Mouse (Mus musculus): ENCODE data around the gene Jmjd1c.

The Jmjd1c gene

GRCm38 (mm10) chr10:67095798-67096620, at the start of gene Jmjd1c:
Gene Jmjd1c (plus strand): TSS chr10:67096125.
- DNase-seq (ENCODE audit: low read depth, low spot score): peak; percentile 92

GRCm38 (mm10) chr10:67047712-67048645, 47.9 kb upstream of the Jmjd1c start:
- no peak for DNase-seq (ENCODE audit: low read depth, low spot score)

DNA sequence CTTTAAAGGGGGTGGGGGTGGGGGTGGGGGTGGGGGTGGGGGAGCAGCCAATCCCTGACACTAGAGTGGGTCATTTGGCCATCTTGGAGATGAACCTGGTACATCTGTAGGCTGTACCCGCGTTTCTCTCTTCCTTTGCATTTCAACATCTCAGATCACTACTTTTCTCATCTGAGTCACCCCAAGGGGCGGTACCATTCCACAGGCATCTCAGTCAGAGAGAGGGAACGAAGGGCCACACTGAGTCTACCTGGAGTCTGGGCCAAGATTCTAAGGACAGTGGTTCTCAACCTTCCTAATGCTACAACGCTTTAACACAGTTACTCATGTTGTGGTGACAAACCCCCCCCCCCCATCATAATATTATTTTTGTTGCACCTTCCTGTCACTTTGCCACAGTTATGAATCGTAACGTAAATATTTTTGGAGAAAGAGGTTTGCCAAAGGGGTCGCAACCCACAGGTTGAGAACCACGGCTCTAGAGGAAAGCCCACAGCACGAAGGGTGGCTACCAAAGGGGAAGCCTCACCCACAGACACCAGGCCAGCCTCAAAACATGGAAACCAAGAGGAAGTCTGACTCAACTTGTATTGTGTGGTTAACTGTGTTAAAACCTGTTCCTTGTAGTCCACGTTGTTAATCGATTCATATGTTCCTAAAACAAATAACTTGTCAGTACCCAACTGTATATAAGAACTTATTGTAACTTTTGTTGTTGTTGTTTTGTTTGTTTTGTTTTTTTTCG, 46.9 kb upstream of the Jmjd1c start:
- DNase-seq (ENCODE audit: low read depth, low spot score): no peak

GRCm38 (mm10) chr10:67049621-67050020, 46.3 kb upstream of the Jmjd1c start:
- no peak for DNase-seq (ENCODE audit: low read depth, low spot score)

GRCm38 (mm10) chr10:67050766-67051165, 45.2 kb upstream of the Jmjd1c start:
- no peak for DNase-seq (ENCODE audit: low read depth, low spot score)

DNA sequence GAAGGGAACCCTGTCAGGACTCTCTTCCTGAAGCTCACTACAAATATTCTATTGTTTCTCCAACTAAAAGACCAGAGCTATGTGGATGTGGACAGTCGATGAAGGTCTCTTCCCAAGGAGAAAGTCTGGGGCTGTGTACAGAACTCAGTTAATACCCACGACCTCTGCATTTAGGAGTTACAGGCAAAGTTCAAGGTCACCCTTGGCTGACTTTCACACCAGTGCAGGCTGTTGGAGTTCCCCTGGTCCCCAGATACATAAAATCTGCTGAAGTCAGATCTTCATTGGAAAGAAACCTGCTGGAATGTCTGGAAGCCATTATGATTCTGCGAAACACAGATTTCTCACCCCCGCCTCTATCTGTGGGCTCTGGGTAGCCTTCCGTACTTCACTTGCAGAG, 44.5 kb upstream of the Jmjd1c start:
- no peak for DNase-seq (ENCODE audit: low read depth, low spot score)

- no peak for DNase-seq (ENCODE audit: low read depth, low spot score)
Measured at GRCm38 (mm10) chr10:67052429-67052828, 43.5 kb upstream of the Jmjd1c start.

DNA sequence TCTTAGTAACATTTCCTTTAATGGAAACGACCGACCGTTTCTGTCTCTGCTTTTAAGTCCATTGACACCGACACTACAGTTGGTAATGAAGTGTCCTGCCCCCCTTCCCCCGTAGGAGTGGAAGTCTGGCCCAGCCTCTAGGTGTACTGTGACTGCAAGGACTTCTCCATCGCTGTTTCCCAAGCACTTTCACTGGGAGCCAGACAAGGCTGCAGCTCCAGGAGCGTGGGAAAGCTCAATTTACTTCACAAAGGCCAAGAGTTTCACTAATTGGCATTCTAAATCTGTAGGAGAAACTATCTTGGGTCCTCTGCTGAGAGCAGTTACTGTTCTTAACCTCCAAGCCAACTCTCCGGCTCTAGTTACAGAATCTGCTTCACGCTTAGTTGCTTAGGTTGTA, 42.5 kb upstream of the Jmjd1c start:
- DNase-seq (ENCODE audit: low read depth, low spot score): no peak

- peak; percentile 39 for DNase-seq (ENCODE audit: low read depth, low spot score)
Measured at GRCm38 (mm10) chr10:67055867-67056856, 39.8 kb upstream of the Jmjd1c start.

- DNase-seq (ENCODE audit: low read depth, low spot score): no peak
Measured at GRCm38 (mm10) chr10:67057208-67057607, 38.7 kb upstream of the Jmjd1c start.

DNA sequence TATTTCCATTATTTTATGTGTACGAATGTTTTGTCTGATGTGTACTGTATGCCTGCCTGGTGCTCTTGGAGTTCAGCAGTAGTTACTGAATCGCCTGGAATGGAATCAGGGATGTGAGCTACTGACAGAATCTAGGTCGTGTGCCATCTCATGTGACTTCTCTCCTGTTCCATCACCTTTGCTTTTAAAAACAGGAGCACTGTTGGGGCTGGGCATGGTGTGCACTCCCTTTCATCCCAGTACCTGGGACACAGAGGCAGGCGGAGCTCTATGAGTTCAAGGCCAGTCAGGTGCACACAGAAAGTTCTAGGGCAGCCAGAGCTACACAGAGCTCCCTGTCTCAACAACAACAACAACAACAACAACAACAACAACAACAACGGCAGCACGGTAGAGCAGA, 38.2 kb upstream of the Jmjd1c start:
- DNase-seq (ENCODE audit: low read depth, low spot score): no peak

DNA sequence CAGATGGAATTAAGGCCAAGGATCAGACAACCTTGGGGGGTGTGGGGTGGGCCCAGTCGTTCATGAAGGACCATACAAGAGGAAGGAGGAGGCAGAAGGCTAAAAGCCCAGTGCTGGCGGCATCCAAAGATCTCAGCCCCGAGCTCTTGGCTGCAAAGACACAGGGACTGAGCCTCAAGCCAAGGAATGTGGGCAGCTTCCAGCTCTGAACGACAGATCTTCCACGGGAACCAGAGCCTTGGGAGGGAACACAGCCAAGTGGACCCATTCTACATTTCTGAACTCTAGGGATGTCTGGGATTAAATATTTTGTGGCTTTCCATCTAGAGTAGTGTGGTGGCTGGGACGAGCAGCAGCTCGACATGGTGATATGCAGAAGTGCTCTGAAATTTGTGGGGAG, 37.6 kb upstream of the Jmjd1c start:
- no peak for DNase-seq (ENCODE audit: low read depth, low spot score)

- no peak for DNase-seq (ENCODE audit: low read depth, low spot score)
Measured at GRCm38 (mm10) chr10:67058702-67059101, 37.2 kb upstream of the Jmjd1c start.

- peak; percentile 68 for DNase-seq (ENCODE audit: low read depth, low spot score)
Measured at GRCm38 (mm10) chr10:67061367-67061801, 34.5 kb upstream of the Jmjd1c start.

GRCm38 (mm10) chr10:67061823-67062222, 34.1 kb upstream of the Jmjd1c start:
- no peak for DNase-seq (ENCODE audit: low read depth, low spot score)

DNA sequence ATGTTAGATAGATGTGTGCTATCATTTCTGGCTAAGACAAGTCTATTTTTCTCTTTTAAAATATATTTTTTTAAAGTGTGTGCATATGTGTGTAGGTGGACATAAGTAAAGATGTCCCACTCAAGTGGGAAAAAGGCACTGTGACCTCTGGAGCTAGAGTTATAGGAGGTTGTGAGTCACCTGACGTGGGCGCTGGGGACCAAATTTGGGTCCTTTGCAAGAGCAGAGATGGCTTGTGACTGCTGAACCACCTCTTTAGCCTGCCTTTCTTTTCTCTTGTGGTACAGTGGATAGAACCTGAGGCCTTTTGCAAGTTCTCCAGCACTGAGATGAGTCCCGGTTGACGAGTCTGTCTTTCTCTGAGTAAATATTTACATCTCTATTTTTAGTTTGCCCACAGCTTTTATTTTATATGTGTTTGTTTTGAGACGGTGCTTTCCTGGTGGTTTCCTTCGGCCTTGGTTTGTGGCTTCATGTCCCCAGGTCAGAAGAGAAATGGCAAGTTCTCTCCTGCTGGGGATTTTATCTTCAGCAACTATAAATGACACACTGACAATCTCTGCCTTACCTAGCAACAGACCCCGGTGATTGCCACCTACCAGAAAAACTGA, 30.5 kb upstream of the Jmjd1c start:
- DNase-seq (ENCODE audit: low read depth, low spot score): no peak

- no peak for DNase-seq (ENCODE audit: low read depth, low spot score)
Measured at GRCm38 (mm10) chr10:67065927-67066326, 30.0 kb upstream of the Jmjd1c start.

- no peak for DNase-seq (ENCODE audit: low read depth, low spot score)
Measured at GRCm38 (mm10) chr10:67066421-67066820, 29.5 kb upstream of the Jmjd1c start.

- DNase-seq (ENCODE audit: low read depth, low spot score): no peak
Measured at GRCm38 (mm10) chr10:67069013-67069412, 26.9 kb upstream of the Jmjd1c start.

DNA sequence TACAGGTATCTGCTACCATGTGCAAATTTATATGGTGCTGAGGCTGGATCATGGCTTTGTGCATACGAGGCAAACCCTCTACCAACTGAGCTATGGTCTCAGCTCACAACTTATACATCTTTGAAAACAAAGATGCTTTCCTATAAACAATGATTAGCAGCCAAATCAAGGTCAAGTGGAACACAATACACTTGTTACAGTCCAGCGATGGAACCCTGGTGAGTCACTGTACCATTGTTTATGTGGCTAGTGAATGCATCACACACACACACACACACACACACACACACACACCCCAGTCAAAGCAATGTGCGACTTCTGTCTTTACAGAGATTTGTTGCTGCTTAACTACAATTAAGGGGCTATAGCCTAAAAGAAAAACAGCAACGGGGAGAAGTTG, 24.5 kb upstream of the Jmjd1c start:
- no peak for DNase-seq (ENCODE audit: low read depth, low spot score)
